Mouse (Mus musculus): ENCODE data around the gene Islr2. TPM values are rescaled to one million over a fixed set of nuclear protein-coding genes. Genes with fewer than 3 reads are reported as not detected.

The Islr2 gene
- polyA plus RNA-seq, 1 experiment from 2014 or later = 1.3 TPM

GRCm38 (mm10) chr9:58225915-58226913, 22.1 kb upstream of the Islr2 start:
- Histone ChIP-seq H3K9me3 (replicated peaks; ENCODE audit: control insufficient read depth, low read length) (no peaks in the 10 kb centered on the region), H3K27me3 (ENCODE audit: control insufficient read depth, insufficient read depth, low read length) (no peaks in the 10 kb centered on the region), H3K9ac (ENCODE audit: low read length) (no peak overlapping the region), H3K4me1 (ENCODE audit: control insufficient read depth, insufficient read depth, low read length) (no peaks in the 10 kb centered on the region), H3K4me3 (replicated peaks; ENCODE audit: low read length) (no peak overlapping the region), H3K27ac (ENCODE audit: low read length) (peak overlapping the region; percentile 54; the same call in 1 of the 2 replicates), H3K4me2 (ENCODE audit: low read depth, low read length) (no peak overlapping the region), H3K36me3 (ENCODE audit: control insufficient read depth, insufficient read depth, low read length) (peaks cover 22% of the 10 kb centered on the region; the same call in 1 of the 2 replicates)
- WGBS = 63% methylated on average over 9 of the region's 9 CpGs
- 0 out of 2 replicates have a peak, but pooled peaks have one; percentile 14 for ATAC-seq (ENCODE audit: insufficient read depth, low FRiP score)

DNA sequence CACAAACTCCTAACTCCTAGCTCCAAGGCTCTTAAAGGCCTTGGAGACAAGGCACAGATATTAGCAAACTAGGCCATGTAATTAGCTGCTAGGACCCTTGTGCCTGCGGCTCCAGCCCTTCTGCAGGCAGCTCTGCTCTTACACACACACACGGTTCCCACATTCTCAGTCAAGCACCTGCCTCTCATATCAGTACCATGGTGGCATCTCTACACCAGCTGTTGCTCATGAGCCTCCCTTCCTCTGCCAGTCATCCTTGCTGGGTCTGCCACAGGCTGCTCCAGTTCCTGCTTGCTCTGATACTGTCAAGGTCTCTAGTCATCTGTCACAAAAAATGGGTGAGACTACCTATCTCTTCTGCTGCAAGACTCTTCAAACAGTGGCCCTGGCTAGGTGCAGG, 20.2 kb upstream of the Islr2 start:
- H3K27ac ChIP-seq (ENCODE audit: low read length) = no peak overlapping the region
- no peak overlapping the region for H3K9ac ChIP-seq (ENCODE audit: low read length)
- H3K9me3 ChIP-seq (replicated peaks; ENCODE audit: control insufficient read depth, low read length) = no peaks in the 10 kb centered on the region
- no peak for ATAC-seq (ENCODE audit: insufficient read depth, low FRiP score)
- peaks cover 14% of the 10 kb centered on the region; the same call in 1 of the 2 replicates for H3K36me3 ChIP-seq (ENCODE audit: control insufficient read depth, insufficient read depth, low read length)
- H3K4me3 ChIP-seq (replicated peaks; ENCODE audit: low read length) = no peak overlapping the region
- no peaks in the 10 kb centered on the region for H3K4me1 ChIP-seq (ENCODE audit: control insufficient read depth, insufficient read depth, low read length)
- no peaks in the 10 kb centered on the region for H3K27me3 ChIP-seq (ENCODE audit: control insufficient read depth, insufficient read depth, low read length)
- WGBS = 91% methylated on average over 2 of the region's 2 CpGs
- H3K4me2 ChIP-seq (ENCODE audit: low read depth, low read length) = no peak overlapping the region

GRCm38 (mm10) chr9:58220218-58220903, 16.2 kb upstream of the Islr2 start:
- no peak overlapping the region for H3K4me2 ChIP-seq (ENCODE audit: low read depth, low read length)
- H3K36me3 ChIP-seq (ENCODE audit: control insufficient read depth, insufficient read depth, low read length) = 0 out of 2 replicates have a peak, but pooled peaks cover 5% of the 10 kb centered on the region
- 0 out of 2 replicates have a peak, but pooled peaks have one; percentile 30 for ATAC-seq (ENCODE audit: insufficient read depth, low FRiP score)
- 67% methylated on average over 24 of the region's 24 CpGs for WGBS
- H3K9me3 ChIP-seq (replicated peaks; ENCODE audit: control insufficient read depth, low read length) = no peaks in the 10 kb centered on the region
- no peak overlapping the region for H3K9ac ChIP-seq (ENCODE audit: low read length)
- no peak overlapping the region for H3K27ac ChIP-seq (ENCODE audit: low read length)
- H3K4me3 ChIP-seq (replicated peaks; ENCODE audit: low read length) = no peak overlapping the region
- H3K27me3 ChIP-seq (ENCODE audit: control insufficient read depth, insufficient read depth, low read length) = no peaks in the 10 kb centered on the region
- no peaks in the 10 kb centered on the region for H3K4me1 ChIP-seq (ENCODE audit: control insufficient read depth, insufficient read depth, low read length)

GRCm38 (mm10) chr9:58218539-58218938, 14.4 kb upstream of the Islr2 start:
- H3K9me3 ChIP-seq (replicated peaks; ENCODE audit: control insufficient read depth, low read length) = no peaks in the 10 kb centered on the region
- ATAC-seq (ENCODE audit: insufficient read depth, low FRiP score) = no peak
- no peaks in the 10 kb centered on the region for H3K27me3 ChIP-seq (ENCODE audit: control insufficient read depth, insufficient read depth, low read length)
- H3K9ac ChIP-seq (ENCODE audit: low read length) = no peak overlapping the region
- H3K4me3 ChIP-seq (replicated peaks; ENCODE audit: low read length) = no peak overlapping the region
- H3K27ac ChIP-seq (ENCODE audit: low read length) = no peak overlapping the region
- H3K4me1 ChIP-seq (ENCODE audit: control insufficient read depth, insufficient read depth, low read length) = peaks cover 9% of the 10 kb centered on the region
- H3K4me2 ChIP-seq (ENCODE audit: low read depth, low read length) = no peak overlapping the region
- H3K36me3 ChIP-seq (ENCODE audit: control insufficient read depth, insufficient read depth, low read length) = 0 out of 2 replicates have a peak, but pooled peaks cover 5% of the 10 kb centered on the region
- WGBS = 90% methylated on average over 3 of the region's 3 CpGs

- 55% methylated on average over 6 of the region's 6 CpGs for WGBS
- H3K9ac ChIP-seq (ENCODE audit: low read length) = no peak overlapping the region
- H3K4me1 ChIP-seq (ENCODE audit: control insufficient read depth, insufficient read depth, low read length) = peaks cover 12% of the 10 kb centered on the region
- H3K36me3 ChIP-seq (ENCODE audit: control insufficient read depth, insufficient read depth, low read length) = no peaks in the 10 kb centered on the region
- H3K27me3 ChIP-seq (ENCODE audit: control insufficient read depth, insufficient read depth, low read length) = no peaks in the 10 kb centered on the region
- no peak overlapping the region for H3K27ac ChIP-seq (ENCODE audit: low read length)
- H3K4me2 ChIP-seq (ENCODE audit: low read depth, low read length) = no peak overlapping the region
- H3K9me3 ChIP-seq (replicated peaks; ENCODE audit: control insufficient read depth, low read length) = no peaks in the 10 kb centered on the region
- no peak overlapping the region for H3K4me3 ChIP-seq (replicated peaks; ENCODE audit: low read length)
- no peak for ATAC-seq (ENCODE audit: insufficient read depth, low FRiP score)
Observed at GRCm38 (mm10) chr9:58216402-58216801, 12.3 kb upstream of the Islr2 start.

DNA sequence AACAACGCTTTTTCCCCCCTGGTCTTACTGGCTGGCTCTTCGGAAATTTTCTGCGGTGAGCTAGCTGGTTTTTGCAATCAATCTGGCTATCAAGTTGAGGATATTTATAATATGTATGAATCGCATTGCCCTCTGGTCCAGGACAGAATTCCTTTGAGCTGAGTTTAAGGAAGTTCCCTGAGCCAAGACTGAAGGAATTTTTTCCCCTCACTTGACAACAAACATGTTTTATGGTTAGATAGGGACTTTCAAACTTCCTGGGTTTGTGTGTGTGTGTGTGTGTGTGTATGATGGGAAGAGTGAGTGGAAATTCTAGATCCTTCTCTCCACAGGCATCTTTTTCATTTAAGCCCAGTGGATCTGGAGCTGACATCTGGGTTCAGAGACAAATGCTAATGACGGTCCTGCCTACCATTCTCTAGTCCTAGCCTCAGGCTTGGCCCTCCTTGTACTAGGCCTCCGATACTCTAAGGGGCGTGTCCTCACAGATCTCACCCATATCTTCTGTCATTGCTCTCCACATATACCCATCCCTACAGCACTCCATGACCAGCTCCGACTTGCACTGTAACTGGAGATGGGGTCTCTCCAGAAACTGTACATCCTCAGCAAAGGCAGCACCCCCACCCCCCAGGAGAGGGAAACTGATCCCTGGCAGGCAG, 10.5 kb upstream of the Islr2 start:
- Histone ChIP-seq H3K9ac (ENCODE audit: low read length) (no peak overlapping the region), H3K27ac (ENCODE audit: low read length) (no peak overlapping the region), H3K4me3 (replicated peaks; ENCODE audit: low read length) (no peak overlapping the region), H3K4me2 (ENCODE audit: low read depth, low read length) (no peak overlapping the region), H3K9me3 (replicated peaks; ENCODE audit: control insufficient read depth, low read length) (no peaks in the 10 kb centered on the region), H3K36me3 (ENCODE audit: control insufficient read depth, insufficient read depth, low read length) (no peaks in the 10 kb centered on the region), H3K4me1 (ENCODE audit: control insufficient read depth, insufficient read depth, low read length) (peaks cover 12% of the 10 kb centered on the region), H3K27me3 (ENCODE audit: control insufficient read depth, insufficient read depth, low read length) (no peaks in the 10 kb centered on the region)
- no peak for ATAC-seq (ENCODE audit: insufficient read depth, low FRiP score)
- 37% methylated on average over 8 of the region's 8 CpGs for WGBS

DNA sequence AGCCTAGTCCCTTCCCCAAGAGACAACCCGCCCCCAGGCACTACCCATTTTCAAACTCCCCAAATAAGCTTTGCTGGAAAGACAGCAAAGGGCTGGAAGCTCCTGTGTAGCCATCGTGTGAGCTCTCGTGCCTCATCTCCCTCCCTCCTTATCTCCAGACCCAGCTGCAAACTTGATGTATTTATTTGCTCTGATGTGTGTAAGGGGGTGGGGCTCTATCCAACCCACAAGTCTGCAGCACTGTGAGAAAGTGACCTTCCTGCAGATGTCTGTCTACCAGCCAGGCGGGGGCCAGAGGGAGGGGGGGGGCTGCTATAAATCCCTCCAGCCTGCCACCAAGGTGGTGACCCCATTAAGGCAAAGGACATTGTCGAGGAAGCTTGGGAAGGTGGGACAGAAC, 9.7 kb upstream of the Islr2 start:
- no peaks in the 10 kb centered on the region for H3K36me3 ChIP-seq (ENCODE audit: control insufficient read depth, insufficient read depth, low read length)
- H3K4me3 ChIP-seq (replicated peaks; ENCODE audit: low read length) = no peak overlapping the region
- WGBS = 8% methylated on average over 5 of the region's 5 CpGs
- no peaks in the 10 kb centered on the region for H3K9me3 ChIP-seq (replicated peaks; ENCODE audit: control insufficient read depth, low read length)
- H3K4me2 ChIP-seq (ENCODE audit: low read depth, low read length) = no peak overlapping the region
- H3K4me1 ChIP-seq (ENCODE audit: control insufficient read depth, insufficient read depth, low read length) = peaks cover 12% of the 10 kb centered on the region
- H3K27ac ChIP-seq (ENCODE audit: low read length) = no peak overlapping the region
- no peak overlapping the region for H3K9ac ChIP-seq (ENCODE audit: low read length)
- no peaks in the 10 kb centered on the region for H3K27me3 ChIP-seq (ENCODE audit: control insufficient read depth, insufficient read depth, low read length)
- ATAC-seq (ENCODE audit: insufficient read depth, low FRiP score) = 0 out of 2 replicates have a peak, but pooled peaks have one; percentile 52

- H3K9me3 ChIP-seq (replicated peaks; ENCODE audit: control insufficient read depth, low read length) = no peaks in the 10 kb centered on the region
- 54% methylated on average over 5 of the region's 5 CpGs for WGBS
Observed at GRCm38 (mm10) chr9:58213377-58213776, 9.3 kb upstream of the Islr2 start.

More at GRCm38 (mm10) chr9:58213377-58213776, 9.3 kb upstream of the Islr2 start:
- Histone ChIP-seq H3K4me3 (replicated peaks; ENCODE audit: low read length) (no peak overlapping the region), H3K9ac (ENCODE audit: low read length) (no peak overlapping the region), H3K27me3 (ENCODE audit: control insufficient read depth, insufficient read depth, low read length) (no peaks in the 10 kb centered on the region), H3K27ac (ENCODE audit: low read length) (no peak overlapping the region), H3K4me1 (ENCODE audit: control insufficient read depth, insufficient read depth, low read length) (peaks cover 12% of the 10 kb centered on the region), H3K4me2 (ENCODE audit: low read depth, low read length) (no peak overlapping the region), H3K36me3 (ENCODE audit: control insufficient read depth, insufficient read depth, low read length) (no peaks in the 10 kb centered on the region)
- no peak for ATAC-seq (ENCODE audit: insufficient read depth, low FRiP score)

All from stomach, embryonic 16.5 days (tissue).